Mouse (Mus musculus) right cerebral cortex, postnatal 36 days (tissue): ENCODE measurements around the gene Cdkal1.

Experiments
- DNase-seq, 2 experiments: peaks; one replicate each; pipeline ENCODE4 v3.0.0; 2022; ENCODE audit warnings: low spot score in 2 of 2, mixed read lengths in 1 of 2

The Cdkal1 gene

DNA sequence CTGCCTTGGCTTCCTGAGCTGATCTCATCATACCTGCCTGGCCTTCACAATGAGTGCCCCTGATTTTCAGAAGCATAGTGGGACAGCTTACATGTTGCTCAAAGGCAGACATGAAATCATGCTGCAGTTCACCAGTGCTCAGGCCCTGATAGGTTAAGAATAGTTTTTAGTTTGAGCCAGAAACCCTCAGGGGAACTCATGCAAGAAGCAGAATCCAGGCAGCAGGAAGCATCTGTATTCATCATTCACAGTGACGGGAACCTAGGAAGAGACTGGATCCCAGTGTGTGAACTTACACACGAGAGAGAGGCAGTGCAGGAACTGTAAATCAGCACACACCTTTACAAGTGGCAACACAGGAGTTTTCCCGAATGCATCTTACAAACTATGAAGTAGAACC lies 441.0 kb downstream of the Cdkal1 start:
- DNase-seq = no peak

DNA sequence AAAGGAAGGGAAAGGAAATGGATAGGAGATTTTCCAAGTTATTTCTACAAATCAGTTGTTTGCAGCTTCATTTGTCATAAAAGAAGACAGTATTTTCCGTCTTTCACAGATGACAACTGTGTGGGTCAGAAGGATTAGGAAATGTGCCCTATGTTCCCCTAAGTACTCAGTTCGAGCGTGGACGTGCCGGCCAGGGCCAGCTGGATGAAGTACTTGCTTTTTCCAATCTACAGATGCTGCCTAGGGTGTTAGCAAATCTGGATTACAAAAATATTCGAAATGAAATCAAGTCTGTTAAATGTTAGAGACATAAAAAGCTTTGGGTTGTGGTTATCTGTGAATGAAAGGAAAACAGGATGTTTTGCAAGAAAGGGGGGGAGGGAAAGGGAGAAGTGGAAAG lies 444.3 kb downstream of the Cdkal1 start:
- DNase-seq = no peak

DNA sequence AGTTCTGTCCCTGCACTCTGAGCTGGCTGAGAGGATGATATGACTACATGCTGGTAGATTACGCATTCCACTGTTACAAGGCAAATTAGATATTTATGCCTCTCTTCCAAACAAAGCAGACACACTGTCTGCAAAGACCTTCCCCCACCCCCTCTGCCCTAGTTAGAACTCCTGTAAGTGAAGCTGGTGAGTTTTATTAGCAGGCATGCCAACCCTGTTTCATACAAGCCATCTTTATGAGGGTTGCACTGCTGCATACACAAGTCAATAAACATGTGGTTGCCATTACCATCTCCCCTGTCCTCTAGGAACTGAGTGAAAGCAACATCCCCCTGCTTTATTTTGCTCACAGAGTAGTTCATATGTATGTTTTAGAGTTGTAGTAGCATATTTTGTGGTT lies 447.9 kb downstream of the Cdkal1 start:
- no peak for DNase-seq

DNA sequence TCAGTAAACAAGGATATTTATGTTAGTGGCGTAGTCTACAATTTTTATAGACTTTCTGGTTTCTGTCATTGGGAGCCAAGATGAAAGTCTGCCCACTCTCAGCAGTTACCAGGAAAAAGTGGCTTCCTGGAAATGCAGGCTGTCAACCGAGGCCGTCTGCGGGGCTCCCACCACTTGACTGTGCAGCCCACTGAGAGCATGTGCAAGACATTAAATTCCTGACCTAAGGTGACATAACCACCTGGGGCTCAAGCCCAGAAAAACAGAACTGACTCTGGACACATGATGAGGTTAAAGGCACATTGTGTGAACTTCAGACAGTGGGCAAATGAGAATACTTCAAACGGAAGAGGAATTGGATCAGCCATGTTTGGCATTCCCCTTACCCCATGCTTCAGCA lies 450.2 kb downstream of the Cdkal1 start:
- DNase-seq = no peak

DNA sequence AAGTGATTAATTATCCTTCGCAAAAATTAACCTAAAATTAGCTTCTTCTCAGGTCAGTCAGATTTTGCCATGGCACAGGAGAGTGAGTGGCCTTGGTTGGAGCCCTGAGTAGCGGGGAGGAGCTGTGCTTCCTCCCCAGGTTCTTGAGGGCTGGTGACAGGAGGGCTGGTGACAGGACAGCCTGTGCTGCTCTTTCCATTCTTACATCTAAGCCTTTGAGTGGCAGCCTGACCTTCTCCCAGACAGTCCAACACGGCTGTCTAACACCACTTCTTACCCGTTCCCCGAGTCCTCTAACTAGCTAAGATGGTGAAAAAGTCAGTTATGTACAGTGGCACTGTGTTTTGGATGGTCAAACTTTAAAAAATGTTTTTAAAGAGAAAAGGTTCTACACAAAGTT lies 452.3 kb downstream of the Cdkal1 start:
- no peak for DNase-seq

DNA sequence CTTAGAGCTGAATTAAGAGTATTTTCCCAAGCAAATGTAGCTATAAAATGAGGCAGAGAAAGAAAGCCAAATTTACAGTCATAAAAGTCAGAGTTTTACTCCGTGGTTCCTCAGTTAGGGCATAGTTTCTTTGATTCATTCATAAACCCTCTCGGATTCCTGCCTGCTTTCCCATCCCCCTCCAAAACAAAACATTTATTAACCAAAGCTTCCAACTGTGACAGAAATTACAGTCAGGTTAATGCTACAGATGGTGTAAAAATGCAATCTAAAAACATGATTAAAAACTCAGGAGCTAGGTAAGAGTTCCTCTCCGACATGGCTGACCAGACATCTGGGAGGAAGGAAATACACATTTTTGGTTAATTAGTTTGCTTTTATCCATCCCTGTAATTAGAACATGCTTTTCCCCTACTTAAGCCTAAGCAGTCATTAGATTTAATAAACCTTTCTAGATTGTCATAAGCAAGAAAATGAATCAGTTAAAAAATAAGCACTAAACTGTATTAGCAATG lies 452.9 kb downstream of the Cdkal1 start:
- no peak for DNase-seq

DNA sequence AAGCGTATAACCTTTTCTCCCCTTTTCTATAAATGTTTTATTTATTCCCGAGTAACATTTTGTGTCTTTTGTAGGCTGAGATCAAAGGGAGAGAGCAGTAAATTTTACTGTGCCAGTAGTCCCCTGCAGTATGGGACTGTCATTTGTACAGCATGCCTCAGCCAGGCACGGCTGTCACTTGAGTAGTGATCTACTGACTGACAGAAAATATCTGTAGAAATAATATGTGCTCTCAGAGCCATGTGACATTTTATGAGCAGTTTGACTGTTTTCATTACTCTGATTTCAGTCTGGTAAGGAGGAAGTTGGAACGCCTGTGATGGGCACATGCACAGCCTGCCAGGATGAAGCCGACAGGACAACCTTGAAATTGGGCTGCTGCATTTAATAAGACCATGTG lies 455.6 kb downstream of the Cdkal1 start:
- no peak for DNase-seq

DNA sequence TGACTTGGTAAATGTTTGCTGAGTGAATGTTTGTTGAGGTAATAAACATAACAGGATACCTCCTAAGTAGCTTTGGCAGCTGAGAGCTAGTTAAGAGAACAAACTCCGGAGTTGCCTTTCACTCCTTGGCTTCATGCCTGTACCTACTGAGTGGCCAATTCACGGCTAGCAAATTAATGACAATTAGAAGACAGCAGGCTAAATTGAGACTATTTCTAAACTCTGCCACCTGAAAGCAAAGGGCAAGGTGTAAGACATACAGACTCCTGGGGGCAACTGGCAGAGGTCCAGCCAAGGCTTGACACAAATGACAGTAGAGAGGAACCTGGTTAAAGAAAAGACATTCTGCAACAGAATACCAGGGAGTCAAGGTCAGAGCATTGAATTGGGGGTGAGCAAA lies 457.0 kb downstream of the Cdkal1 start:
- no peak for DNase-seq

DNA sequence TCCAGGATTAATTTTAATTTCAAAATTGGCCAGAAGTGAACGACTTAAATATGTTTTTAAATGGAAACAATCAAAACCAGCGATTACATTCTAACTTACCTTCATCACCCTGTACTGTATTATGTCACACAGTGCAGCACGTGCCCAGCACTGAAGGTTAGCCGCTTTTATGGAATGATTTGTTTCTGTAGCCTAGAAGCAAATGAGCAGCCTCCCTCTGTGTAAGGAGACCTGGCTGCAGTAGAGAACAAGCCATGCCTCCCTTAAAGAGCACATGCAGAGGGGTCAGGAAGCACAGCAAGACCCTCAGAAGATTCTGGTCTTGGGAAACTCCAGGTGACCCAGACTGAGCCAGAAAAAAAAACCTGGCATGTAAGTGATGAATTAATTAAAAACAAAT lies 459.8 kb downstream of the Cdkal1 start:
- DNase-seq = no peak

DNA sequence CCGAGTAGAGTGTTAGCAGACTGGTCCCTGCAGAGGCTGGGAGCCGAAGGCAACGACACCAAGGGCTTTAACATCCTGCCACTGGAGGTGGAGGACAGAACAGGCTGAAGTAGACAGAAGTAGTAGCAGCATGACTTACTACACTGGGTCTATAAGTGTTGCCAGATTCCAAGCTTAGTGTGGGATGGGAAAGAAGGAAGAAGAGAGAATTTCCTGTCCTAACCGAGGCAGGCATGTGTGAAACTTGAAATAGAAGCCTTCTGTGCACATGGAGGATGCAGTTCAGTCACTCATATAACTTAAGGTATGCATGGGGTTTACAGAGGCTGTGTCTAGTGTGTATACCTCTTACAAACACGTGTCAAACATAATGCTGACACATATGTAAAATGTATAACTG lies 465.4 kb downstream of the Cdkal1 start:
- peak in 1 of 2 experiments; percentile 47 for DNase-seq

DNA sequence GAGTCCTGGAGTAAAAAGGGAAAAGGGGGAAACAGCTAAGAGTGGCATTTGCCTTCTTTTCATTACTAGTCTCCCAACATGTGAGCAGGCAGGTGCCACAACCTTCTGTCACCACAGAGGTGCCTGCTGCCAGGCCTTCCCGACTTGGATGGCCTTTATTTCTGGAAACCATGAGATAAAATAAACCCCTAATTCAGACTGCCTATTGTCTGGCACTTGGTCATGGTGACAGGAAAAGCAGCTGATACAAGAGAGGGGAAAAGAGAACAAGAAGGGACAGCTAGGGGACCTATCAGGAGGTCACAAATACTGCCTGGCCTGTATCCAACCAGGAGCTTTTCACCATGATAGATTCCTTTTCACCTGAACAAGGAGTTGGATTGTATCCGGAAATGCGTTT lies 466.6 kb downstream of the Cdkal1 start:
- no peak for DNase-seq

DNA sequence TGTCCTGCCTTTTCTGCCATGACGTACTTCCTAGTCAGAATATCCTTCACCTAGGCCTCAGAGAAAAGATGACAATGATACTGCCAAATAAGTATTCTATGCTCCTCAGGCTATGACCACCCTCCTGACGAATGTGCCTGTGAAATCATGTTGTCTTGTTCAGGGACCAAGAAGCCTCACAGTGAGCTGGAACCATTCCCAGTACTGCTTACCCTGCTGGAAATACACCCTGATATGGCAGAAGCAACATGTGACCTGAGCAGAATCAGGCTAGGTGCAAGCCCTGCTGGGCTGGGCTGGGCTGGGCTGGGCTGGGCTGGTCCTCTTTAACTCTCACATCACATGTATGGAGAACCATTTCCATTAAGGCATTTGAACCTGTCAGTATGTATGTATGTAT lies 477.9 kb downstream of the Cdkal1 start:
- DNase-seq = no peak

DNA sequence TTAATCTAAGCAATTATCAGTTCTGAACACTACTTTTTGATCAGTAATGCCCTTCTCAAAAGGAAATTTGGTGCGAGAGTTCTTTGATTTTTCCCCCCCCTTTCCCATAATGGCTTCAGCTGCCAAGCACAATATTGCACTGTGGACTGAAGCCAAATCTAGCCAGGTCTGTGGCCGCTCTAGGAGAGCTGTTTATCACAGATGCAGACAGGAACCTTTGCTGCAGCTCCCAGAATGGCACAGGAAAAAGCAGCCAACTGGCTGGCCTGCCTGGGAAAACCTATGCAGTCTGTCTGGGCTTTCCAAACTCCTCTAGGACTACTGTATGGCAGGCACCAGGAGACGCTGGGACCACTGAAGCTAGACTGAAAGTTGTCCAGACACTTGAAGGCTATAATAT lies 483.6 kb downstream of the Cdkal1 start:
- DNase-seq = no peak

DNA sequence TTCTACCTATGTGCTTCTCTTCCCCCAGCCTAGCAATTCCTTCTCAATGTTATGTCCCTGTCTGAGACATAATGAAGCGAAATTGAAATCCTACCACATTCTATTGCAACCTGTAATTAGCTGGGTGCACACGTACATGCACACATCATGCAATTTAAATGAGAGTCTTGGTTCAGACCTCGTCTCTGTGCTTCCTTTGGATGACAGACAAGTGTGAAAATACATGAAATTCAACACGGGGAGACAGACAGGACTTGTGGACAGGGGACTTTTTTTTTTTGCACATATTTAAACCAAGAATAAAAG lies 484.1 kb downstream of the Cdkal1 start:
- no peak for DNase-seq

DNA sequence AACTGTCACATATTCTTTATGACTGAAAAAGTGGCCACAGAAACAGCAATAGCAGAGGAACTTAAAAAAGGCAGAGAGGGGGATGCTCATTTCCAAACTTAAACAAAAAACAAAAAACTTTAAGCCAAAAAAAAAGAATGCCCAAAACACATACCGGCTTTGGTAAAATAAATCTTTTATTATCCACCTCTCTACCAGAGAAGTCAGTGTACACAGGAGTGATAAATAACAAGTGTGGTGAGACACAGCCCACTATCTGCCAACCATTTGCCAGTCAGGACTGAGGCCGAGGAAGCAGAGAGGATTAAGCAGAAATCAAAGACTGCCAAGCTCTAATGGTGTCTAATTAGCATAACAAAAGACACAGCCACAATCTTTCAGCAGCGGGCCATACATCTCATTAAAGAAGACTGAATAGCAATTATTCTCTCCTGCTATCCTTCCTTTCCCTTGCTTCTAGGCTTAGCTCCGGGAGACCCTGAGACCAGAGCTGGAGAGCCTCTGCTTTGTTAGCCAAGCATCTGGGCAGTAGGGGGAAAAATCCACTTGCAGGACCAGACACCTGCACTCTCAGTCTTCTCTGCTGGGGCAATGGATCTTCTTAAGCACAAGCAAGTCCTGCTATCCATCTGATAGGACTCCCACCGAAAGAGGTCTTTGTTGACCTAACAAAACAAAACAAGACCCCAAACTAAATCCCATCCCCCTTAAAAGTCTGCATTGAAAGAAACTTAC lies 484.6 kb downstream of the Cdkal1 start:
- DNase-seq = no peak

DNA sequence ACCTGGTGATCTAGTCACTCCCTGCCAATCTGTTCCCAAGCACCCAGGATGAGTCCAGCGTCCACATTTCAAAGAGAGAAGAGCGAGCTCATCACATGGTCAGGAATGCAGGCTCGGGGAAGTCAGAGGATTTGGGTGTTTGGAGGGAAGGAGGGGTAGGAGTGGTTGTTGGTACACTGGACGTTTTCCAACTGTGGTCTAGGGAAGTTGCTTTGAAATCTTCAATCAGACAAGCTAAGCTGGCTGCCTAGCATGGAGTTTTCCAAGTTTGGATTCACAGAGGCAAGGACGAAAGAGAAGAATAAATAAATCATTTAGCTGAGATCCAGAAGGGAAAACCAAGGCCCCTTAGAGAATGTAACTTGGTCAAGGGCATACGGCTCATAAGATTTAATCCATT lies 486.7 kb downstream of the Cdkal1 start:
- DNase-seq = no peak

DNA sequence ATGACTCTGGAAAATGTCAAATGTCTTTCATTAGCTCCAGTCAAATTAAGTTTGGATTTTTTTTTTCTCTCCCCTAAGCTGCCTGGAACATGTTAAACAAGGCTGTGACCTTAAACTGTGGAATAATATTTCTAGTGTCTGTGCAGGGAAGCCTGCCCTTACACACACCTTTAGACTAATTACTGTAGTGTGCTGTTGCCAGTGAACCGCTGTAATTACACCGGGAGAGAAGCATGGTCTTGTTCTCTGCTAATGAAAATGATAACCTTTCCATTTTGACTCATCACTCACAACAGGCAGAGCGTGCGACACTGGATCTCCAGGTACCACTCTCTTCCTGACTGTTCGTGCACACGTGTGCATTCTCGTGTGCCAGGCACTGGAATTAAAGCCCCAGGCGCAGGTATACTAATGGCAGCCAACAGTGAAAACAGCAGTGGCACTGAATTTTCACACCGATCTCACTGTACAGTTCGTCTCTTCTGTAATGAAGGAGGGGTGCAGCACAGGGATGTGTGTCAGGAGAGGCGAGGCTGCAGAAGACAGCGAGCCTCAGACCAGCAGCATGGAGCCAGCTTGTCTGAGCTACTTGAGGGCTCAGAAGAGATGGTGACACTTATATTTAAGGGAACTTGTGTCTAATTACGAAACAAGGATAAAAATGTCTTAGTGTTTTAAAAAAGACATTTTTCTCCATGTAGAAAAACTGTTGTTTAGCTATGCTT lies 490.4 kb downstream of the Cdkal1 start:
- no peak for DNase-seq

DNA sequence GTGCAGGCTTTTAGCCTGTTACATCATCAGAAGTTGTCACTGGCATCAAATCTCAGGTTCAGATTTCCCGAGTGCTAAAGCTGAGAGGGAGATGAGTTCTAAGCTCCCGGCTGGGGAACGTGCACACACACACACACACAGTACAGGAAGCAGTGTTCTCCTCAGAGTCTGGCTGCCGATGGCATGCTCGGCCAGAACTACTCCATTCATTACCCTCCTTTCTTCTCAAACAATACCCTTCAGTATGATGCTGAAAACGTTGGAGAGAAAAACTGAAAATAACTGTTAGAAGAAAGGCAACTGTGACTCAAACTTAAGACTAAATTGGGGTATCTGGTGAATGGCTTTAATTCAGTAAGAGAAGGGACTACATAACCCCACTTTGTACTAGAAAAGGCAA lies 491.5 kb downstream of the Cdkal1 start:
- no peak for DNase-seq

DNA sequence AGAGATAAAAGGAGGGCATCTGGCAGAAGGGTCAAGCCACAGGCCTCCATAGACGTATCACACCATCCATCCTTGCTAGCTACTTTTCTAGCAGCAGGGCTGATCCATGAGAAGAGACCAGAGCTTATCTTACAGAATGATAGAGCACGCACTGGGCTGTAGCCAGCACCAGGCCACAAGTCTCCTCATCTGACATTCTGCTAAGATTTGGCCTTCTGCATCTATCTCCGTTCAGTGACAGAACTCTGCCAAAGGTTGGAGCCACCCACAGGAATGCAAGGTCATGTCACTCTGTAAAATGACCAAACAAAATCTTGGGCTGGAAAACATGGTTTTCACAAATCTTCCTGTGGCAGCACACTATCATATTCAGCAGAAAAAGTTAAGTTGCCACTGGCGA lies 493.6 kb downstream of the Cdkal1 start:
- no peak for DNase-seq

DNA sequence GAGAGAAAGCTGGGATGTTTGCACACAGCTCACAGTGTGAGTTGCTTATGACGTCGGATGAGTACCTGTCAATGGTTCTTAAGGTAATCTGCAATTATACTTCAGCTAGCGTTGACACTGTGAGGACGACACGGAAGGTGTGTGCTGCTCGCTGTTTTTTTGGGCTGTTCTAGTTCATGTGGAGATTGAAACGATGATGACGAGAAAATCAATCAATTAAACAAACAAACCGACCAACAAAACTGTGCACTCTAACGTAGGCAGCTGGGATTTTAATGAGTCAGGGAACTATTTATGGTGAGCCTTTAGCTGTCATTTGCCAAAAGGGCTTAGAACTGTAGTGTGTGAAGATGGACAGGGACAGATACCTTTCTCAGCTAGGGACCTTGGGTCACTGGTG lies 494.6 kb downstream of the Cdkal1 start:
- no peak for DNase-seq

DNA sequence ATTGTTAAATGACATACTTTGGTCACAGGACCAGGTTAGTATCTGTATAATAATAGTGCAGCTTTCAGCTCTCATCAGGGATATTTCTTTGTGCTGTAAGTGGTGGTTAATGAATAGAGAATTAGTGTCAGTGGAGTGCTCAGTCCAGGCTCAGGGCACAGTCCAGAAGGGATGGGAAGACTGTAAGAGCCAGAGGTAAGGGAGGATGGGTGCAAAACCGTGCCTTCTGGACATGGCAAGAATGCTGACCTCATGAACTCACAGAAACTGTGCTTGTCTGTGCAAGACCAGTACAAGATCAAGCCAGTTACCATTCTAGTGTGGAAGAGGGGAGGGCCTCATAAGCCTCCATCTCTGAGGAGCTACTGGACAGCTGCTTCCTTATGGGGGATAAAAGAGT lies 496.1 kb downstream of the Cdkal1 start:
- DNase-seq = no peak

DNA sequence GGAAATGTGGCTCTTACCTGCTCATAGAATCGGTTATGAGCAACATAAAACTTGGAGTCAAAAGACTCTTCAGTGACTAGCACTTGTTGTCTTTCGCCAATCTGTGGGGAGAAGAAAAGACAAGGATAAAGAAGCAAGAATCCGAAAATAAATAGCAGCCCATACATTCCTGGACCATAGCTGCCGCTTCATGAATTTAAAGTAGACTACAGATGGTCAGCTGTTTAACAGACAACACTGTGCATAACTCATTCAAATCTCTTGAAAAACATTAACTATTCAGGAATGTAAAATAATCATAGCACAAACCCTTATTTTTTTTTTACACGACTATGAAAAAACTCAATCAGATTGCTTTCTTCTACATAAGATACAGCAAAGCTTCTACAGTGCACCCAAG lies 498.0 kb downstream of the Cdkal1 start:
- DNase-seq = no peak

DNA sequence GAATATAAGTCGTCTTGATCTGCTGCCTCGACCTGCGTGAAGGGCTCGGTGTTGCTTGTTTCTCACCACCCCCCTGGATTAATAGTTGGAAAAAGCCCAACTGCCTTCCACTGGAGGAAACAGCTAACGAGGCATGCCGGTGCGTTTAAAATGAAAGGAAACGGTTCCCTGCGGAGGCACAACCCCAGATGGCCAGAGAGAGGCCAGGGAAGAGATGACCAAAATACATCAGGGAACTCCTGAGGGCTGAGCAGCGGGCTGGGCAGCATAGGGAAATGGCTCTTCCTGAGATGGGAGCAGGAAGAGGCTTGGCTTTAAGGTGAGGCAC lies 499.4 kb downstream of the Cdkal1 start:
- no peak for DNase-seq
